Mouse (Mus musculus) E14TG2a.4 (cell line): ENCODE measurements around the gene Ppcs.

Experiments
- H3K27me3 ChIP-seq: 2 replicates; pipeline ENCODE4 v1.6.1; 2014; ENCODE audit warnings: low read length, control low read depth; ENCODE audit not compliant: insufficient read depth
- H3K36me3 ChIP-seq: 2 replicates; pipeline ENCODE4 v1.6.1; 2014; ENCODE audit warnings: low read length, control low read depth; ENCODE audit not compliant: insufficient read depth
- H3K4me1 ChIP-seq: replicated peaks from 2 replicates; pipeline ENCODE4 v1.6.1; 2014; ENCODE audit warnings: low read depth, low read length, control low read depth
- H3K4me3 ChIP-seq: replicated peaks from 2 replicates; pipeline ENCODE4 v1.5.1; 2014; ENCODE audit warnings: mild to moderate bottlenecking, low read length
- H3K9me3 ChIP-seq: 2 replicates; pipeline ENCODE4 v1.6.1; 2014; ENCODE audit warnings: low read length, control low read depth
- CTCF ChIP-seq: conservative IDR thresholded peaks from 2 replicates; pipeline ENCODE4 v1.5.1; 2014; ENCODE audit warnings: low read length
- NANOG ChIP-seq: IDR thresholded peaks from 2 replicates; pipeline ENCODE4 v1.6.1; 2014; ENCODE audit warnings: borderline replicate concordance, low read length, mixed read lengths
- POU5F1 ChIP-seq: IDR thresholded peaks from 2 replicates; pipeline ENCODE4 v1.6.1; 2014; ENCODE audit warnings: low read length, borderline replicate concordance

The Ppcs gene

DNA sequence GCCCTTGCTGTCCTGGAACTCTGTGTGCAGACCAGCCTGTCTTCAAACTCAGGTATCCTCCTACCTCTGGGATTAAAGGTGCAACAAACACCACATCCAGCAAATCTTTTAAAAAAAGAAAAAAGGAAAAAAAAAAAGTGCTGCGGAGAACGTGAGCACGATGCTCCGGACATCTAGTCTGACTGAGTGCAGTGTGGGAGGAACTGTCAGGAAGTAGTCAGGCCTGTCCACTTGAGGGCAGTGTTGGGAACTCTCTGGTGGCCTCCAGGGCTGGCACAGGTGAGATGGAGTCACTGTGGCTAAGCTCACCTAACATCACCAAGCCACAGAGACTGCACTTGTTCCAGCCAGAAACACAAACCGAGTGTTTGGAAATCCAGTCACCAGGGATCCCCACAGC is 8.5 kb upstream of the Ppcs start:
- H3K9me3 ChIP-seq, result peaks cover 3% of the 10 kb centered on the region
- no peaks in the 10 kb centered on the region for H3K36me3 ChIP-seq
- peak; percentile 34 for TF ChIP-seq CTCF
- no peak for TF ChIP-seq NANOG
- no peaks in the 10 kb centered on the region for H3K4me1 ChIP-seq
- H3K4me3 ChIP-seq, result no peak overlapping the region
- H3K27me3 ChIP-seq, result 0 out of 2 replicates have a peak, but pooled peaks cover 4% of the 10 kb centered on the region

DNA sequence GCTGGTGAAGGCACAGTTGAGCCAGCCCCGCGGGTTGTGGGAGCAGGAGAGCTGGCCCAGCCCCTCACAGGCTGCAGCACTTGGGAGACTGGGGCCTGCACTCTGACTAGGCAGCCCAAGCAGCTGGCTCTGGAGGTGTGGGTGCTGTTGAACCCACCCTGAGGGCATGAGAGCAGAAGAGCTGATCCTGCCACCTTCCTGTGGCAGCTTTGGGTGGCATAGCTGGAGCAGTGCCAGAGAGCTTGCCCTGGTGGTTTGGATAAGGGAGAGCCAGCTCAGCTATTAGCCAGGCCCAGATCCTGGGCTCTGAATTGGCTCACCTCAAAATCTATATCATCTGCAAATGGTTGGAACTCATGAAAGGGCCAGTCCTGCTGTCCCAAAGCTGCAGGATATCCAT is 5.5 kb upstream of the Ppcs start:
- H3K9me3 ChIP-seq, result no peaks in the 10 kb centered on the region
- H3K4me1 ChIP-seq, result peaks cover 13% of the 10 kb centered on the region; the same call in 1 of the 2 replicates
- H3K36me3 ChIP-seq, result no peaks in the 10 kb centered on the region
- no peaks in the 10 kb centered on the region for H3K27me3 ChIP-seq
- TF ChIP-seq NANOG, result no peak
- TF ChIP-seq CTCF, result no peak
- TF ChIP-seq POU5F1, result no peak
- no peak overlapping the region for H3K4me3 ChIP-seq

DNA sequence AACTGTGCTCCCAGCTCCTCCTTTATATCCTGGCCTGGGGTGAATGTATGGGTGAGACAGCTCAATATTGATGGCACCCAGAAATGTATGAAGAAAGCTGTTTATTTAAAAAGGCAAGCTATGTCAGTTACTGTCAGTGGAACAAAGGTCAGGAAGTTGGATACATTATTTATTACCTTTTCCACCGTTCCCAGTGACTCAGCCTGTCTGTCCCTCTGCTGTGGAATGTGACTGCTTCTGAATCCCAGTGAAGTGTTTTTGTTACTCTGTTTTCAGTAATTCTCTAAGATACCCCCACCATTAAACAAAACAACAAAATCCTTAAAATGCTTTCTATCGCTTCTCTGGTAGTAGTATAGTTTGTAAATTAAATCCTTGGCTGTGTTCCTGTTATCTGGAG is 3.4 kb upstream of the Ppcs start:
- peaks cover 6% of the 10 kb centered on the region for H3K36me3 ChIP-seq
- H3K27me3 ChIP-seq, result no peaks in the 10 kb centered on the region
- no peak overlapping the region for H3K4me3 ChIP-seq
- peaks cover 23% of the 10 kb centered on the region for H3K4me1 ChIP-seq
- no peak for TF ChIP-seq CTCF
- no peak for TF ChIP-seq NANOG
- no peak for TF ChIP-seq POU5F1
- H3K9me3 ChIP-seq, result no peaks in the 10 kb centered on the region

DNA sequence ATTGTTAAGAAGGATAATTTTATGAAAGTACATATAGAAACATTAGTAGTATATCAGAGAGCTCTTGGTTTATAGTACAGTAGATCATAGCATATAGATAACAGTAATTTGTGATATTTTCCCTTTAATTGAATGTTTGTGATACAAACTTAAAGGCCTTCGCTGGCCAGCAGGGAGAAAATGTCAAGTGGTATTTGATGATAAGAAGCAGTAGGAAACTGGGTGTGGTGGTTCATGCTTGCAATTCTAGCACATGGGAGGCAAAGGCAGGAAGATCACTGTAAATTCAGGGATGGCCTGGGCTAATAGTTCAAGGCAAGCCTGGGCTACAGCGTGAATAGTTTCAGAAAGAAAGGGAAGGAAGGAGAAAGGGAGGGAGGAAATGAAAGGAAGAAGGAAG is 2.9 kb upstream of the Ppcs start:
- TF ChIP-seq NANOG (no peak), POU5F1 (no peak), CTCF (no peak)
- H3K4me3 ChIP-seq, result no peak overlapping the region
- no peaks in the 10 kb centered on the region for H3K9me3 ChIP-seq
- peaks cover 11% of the 10 kb centered on the region for H3K36me3 ChIP-seq
- H3K4me1 ChIP-seq, result peaks cover 26% of the 10 kb centered on the region
- no peaks in the 10 kb centered on the region for H3K27me3 ChIP-seq

DNA sequence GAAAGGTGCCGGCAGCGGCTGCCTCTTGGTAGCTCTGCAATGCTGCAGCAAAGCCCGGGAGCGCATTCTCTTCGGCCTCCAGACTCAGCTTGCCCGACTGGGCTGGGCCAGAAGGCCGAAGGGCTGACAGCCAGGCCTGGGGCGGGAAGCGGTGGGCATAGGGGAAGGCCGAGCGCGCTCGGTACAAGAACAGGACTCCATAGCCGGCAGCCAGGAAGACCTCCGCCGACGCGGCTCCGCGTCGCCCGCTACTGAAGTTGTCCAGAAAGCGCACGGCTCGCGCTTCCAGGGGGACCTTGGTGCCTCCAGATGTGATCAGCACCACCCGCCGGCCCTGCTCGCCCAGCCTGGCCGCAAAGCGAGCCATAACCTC is 313 bp downstream of the Ppcs start:
- Histone ChIP-seq H3K4me3 (peak overlapping the region; percentile 97), H3K4me1 (peaks cover 26% of the 10 kb centered on the region), H3K36me3 (peaks cover 36% of the 10 kb centered on the region), H3K27me3 (no peaks in the 10 kb centered on the region), H3K9me3 (no peaks in the 10 kb centered on the region)
- TF ChIP-seq POU5F1 (no peak), NANOG (no peak), CTCF (no peak)

DNA sequence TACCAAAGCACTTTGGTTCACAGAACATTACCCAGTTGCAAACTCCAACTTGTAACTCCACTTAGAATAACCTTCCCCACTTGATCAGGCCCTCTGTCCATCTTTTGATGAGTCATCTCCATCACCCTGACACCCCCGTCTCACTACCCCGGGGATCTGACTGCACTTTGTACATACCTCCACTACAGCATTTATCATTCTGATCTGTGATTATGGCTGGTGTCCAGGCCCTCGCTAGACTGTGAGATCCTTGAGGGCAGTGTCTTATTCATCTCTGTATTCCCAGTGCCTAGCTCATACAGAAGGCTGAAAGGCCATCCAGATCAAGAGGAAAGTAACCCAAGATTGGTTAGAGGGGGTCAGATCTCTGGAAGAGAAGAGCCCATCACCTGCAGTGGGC is 1.0 kb downstream of the Ppcs start:
- TF ChIP-seq NANOG, result no peak
- TF ChIP-seq POU5F1, result no peak
- no peak for TF ChIP-seq CTCF
- Histone ChIP-seq H3K27me3 (no peaks in the 10 kb centered on the region), H3K36me3 (peaks cover 36% of the 10 kb centered on the region), H3K9me3 (no peaks in the 10 kb centered on the region), H3K4me3 (peak overlapping the region; percentile 97), H3K4me1 (peaks cover 26% of the 10 kb centered on the region)

DNA sequence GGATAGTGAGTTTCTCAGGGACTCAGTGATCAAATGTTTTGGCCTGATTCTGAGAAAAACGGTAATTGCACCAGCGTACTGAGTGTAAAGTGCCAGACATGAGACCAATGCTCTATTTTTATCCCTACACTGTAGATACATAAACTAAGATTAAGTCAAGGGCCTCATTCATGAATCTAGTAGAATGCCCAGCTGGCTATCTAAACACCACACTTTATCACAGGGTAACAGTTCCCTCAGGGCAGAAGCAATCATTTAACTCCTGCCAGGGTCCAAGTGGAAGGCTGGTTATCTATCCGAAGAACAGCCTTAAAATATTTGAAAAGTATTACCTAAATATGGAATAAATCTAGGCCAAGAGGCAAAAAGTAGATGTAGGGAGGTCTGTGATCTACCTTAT is 4.3 kb downstream of the Ppcs start:
- Histone ChIP-seq H3K4me1 (peaks cover 24% of the 10 kb centered on the region), H3K9me3 (no peaks in the 10 kb centered on the region), H3K36me3 (peaks cover 36% of the 10 kb centered on the region), H3K4me3 (no peak overlapping the region), H3K27me3 (no peaks in the 10 kb centered on the region)
- TF ChIP-seq POU5F1, result no peak
- no peak for TF ChIP-seq CTCF
- no peak for TF ChIP-seq NANOG

DNA sequence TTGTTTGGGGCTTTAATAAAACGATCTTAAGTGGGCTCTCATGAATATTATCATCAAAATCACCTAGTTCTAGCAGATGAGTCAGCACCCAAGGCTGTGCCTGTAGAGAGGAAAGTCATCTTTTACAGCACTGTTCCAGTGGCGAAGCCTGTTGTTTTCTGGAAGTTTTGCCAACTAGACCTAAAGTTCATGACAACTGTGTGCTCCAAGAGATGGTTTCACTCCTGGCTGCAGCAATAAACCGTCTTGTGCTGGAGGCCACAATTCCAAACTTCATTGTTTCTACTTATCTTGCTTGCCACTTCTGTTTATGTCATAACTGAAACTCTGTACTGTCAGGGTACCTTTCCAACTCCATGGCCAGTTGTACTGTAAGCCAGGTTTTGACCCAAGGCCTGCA is 5.0 kb downstream of the Ppcs start:
- TF ChIP-seq CTCF (no peak), POU5F1 (no peak), NANOG (no peak)

DNA sequence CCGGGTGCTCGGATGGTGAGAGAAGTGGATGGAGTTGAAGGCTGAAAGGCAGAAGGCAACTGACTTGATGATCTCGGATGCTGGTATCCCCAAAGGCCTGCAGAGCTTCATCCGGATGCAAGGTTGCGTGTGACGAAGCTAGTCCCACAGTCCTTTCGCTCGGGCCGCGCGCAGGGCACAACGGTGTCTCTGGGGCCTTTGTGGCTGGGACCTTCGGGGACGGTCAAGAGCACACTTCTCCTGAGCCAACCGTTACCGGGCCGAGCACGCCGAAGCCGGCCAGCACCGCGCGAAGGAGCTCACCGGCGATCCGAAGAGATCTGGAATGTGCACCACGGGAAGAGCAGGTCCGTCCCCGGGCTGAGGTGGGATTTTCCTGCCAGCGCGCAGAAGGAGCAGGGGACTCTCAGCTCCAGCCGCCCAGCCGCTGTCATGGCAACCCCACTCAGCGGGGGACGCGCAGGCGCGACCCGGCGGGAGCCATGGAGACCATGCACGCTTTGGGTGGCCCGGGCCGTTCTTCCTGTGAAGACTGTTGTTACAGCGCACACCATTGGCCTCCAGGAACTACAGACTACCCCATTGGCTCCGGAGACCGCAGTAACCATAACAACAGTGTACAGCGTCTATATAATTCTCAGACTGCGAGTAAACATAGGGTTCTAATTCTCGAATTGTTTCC is 7.0 kb downstream of the Ppcs start, which contains the start of gene Ccdc30:
Gene Ccdc30 (minus strand): TSS at position 450 of the 682 bp plus-strand sequence.
- H3K36me3 ChIP-seq, result peaks cover 26% of the 10 kb centered on the region
- no peaks in the 10 kb centered on the region for H3K9me3 ChIP-seq
- H3K4me1 ChIP-seq, result peaks cover 35% of the 10 kb centered on the region
- no peaks in the 10 kb centered on the region for H3K27me3 ChIP-seq
- peak within 1 kb of the TSS; percentile 89 for H3K4me3 ChIP-seq
- no peak for TF ChIP-seq CTCF
- no peak for TF ChIP-seq NANOG
- no peak for TF ChIP-seq POU5F1

More for the DNA sequence above, 5.0 kb downstream of the Ppcs start:
- H3K9me3 ChIP-seq, result no peaks in the 10 kb centered on the region
- no peak overlapping the region for H3K4me3 ChIP-seq
- H3K4me1 ChIP-seq, result peaks cover 30% of the 10 kb centered on the region
- H3K27me3 ChIP-seq, result no peaks in the 10 kb centered on the region
- peaks cover 36% of the 10 kb centered on the region for H3K36me3 ChIP-seq
